Mouse (Mus musculus) mesoderm, embryonic 11.5 days (tissue): ENCODE measurements around the gene Pradc1.
"Not testable (repeated sequence)": the region's sequence is repeated elsewhere in the genome, so short reads cannot be mapped to it uniquely, and the experiment has no call there.

Experiments used
- DNase-seq: peaks from one replicate; pipeline ENCODE4 v3.0.0-alpha.2; 2012; ENCODE audit warnings: low read depth, low spot score

The Pradc1 gene

DNA sequence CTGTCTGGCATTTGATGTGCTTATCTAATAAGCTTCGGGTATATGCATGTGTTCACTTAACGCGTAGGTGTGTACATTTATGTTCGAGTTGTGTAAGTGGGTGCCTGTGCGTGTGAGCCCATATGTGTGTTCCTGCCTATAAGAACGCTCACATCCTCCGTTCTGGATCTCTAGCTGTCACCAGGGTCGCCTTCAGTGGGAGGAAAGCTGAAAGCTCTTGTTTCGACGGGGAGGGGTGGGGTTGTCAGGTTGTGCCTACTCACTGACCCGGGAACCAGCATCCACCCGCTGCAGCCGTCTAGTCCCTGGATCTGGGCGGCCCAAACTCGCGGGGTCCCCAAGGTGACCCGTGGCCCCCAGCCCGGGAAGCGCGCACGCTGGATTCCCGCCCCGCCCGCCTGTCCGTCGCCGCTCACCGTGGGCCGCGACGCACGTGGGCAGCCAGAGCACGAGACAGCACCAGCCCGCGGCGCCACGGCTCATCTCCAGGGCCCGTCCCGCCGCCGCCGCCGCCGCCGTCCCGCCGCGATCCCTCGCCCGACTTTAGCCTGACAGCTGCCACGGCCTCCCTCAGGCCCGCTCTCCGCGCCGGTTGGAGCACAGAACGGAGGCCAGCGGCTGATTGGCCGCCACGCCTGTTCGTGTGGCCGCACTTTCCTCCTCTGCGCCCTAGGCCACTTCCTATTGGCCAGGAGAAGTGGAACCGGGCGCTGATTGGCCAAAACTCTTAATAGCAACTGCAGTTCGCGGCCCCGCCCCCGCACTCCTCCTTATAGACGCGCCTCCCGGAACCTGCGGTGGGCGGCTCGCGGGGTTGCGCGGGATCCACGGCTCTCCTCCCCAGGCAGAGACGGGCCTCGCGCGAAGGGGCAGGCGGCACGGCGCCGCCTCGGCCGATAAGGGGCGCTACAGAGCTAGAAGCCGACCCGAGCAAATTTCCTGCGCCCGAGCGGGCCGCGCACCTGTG, 790 bp downstream of the Pradc1 start, which contains the start of gene Cct7:
TSS of gene Cct7 (plus strand) at position 818 of the 967 bp plus-strand sequence.
- peak; percentile 99 for DNase-seq

GRCm38 (mm10) chr6:85450140-85450539, 1.6 kb downstream of the Pradc1 start:
- not testable (repeated sequence) for DNase-seq

GRCm38 (mm10) chr6:85447351-85447750, 4.4 kb downstream of the Pradc1 start:
- no peak for DNase-seq

DNA sequence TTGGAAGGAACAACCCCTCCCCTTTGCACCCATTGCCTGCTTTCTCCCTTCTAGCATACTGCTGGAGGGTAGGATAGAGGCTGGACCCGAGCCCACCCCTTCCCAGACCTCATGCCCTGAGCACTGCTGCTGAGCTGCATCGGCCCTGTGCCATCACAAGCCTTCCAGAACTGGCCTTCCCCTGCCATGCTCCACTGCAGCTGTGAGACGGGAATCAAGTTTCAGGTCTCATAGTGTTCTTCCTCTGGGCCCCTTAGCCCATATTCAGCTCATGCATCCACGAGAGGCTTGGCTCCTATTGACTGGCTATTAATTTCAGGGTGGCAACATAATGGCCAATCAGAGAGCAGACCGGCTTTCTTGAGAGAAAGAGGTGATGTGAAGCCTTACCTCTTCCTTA, 6.5 kb downstream of the Pradc1 start:
- no peak for DNase-seq

DNA sequence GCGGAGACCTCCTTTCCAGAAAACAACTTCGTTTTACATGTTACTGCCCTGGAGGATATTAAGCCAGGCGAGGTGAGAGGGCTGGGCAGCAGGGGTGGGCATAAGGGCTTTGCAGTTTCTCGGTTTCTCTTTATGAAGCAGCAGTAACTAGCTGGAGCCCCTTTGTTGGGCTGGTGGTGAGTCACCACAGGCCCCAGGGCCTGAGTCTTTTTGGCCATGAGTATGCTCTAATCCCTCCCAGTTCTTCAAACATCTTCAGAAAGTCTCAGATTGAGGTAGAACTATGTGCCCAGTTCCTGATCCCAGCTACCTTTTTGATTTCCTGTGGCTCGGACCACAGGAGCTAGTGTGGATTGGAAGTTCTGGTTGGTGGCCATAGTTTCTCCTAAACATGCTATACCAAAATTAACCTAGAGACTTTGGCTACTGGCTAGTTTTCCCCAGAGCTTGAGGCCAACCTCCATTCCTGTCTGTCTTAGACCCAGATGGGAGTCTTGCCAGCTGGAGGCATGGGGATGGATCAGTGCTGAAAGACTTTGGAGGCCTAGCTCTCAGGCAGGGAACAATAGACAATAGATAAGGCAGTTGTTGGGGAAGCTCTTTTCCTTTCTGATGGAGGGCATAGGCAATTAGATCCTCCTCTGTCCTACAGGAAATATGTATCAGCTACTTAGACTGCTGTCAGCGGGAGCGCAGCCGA, 7.4 kb downstream of the Pradc1 start:
- DNase-seq = no peak

DNA sequence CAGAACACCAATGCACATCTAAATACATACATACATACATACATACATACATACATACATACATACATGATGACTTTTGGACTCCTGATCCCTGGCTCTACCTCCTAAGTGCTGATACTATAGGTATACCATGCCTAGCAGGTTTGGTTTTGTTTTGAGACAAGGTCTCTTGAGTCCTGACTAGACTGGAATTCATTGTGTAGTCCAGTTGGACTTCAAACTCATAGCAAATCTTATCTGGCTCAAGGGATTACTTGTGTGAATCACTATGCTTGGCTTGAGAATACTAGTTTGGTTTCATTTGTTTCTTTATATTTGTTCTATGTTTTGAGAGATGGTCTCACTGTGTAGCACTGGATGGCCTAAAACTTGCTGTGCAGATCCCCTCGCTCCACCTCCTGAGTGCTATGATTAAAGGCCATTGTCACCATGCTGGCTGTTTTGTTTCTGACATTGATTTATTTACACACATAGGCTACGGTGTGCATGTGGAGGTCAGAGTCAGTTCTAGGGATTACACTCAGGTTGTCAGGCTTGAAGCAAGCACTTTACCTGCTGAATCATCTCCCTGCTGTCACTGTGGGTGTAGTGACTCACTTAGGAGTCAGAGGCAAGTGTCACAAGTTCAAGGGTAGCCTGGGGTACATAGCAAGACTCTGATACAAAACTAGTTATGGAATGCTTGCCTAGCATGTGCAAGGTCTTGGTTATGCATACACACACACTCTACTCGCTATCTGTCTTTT, 8.1 kb downstream of the Pradc1 start:
- DNase-seq = no peak

- DNase-seq = no peak
Observed at GRCm38 (mm10) chr6:85441142-85441541, 10.6 kb downstream of the Pradc1 start.

GRCm38 (mm10) chr6:85436631-85437030, 15.1 kb downstream of the Pradc1 start:
- no peak for DNase-seq

DNA sequence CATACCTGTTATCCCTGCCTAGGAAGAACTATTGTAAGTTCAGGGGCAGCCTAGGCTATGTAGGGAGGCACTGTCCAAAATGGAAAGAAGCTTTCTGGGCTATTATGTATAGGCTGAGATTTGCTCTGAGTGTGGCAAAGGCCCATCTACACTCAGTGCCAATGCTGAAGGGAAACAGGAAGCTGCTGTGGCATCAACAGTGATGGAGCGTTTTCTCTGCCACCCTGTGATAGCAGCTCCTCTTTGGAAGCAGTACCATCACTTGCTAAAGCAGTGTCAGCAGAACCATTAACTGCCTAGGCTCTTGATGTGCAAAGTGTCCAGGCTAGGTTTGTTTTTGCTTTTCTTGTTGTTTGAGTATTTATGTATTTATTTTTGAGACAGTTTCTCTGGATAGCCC, 15.6 kb downstream of the Pradc1 start:
- no peak for DNase-seq

- DNase-seq = no peak
Observed at GRCm38 (mm10) chr6:85433865-85434264, 17.9 kb downstream of the Pradc1 start.

DNA sequence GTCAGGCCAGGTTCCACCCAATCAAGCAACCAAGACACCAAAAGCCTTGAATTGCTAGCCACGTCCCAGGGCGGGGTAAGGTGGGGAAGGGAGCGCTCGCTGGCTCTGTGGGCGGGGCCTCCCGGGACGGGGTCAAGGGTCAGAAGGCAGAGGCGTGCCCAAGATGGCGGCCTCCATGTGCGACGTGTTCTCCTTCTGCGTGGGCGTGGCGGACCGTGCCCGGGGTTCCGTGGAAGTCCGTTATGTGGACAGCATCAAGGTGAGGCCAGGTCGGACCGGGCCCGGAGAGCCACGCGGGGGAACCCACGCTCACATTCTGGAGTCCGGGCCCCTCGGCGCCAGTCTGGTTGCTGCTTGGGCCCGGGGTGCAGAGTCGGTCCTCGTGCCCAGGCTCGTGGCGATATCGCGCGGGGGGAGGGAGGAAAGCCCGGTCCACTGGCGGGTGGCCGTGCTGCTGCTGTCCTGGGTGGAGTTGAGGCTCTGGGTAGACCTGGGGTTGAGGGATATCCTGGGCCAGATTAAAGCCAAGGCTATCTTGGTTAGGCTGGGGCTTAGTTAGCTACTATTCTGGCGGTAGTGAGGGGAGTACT, 19.8 kb downstream of the Pradc1 start, which contains the start of gene Smyd5:
TSS of gene Smyd5 (plus strand) at position 148 of the 590 bp plus-strand sequence.
- DNase-seq = peak; percentile 90

DNA sequence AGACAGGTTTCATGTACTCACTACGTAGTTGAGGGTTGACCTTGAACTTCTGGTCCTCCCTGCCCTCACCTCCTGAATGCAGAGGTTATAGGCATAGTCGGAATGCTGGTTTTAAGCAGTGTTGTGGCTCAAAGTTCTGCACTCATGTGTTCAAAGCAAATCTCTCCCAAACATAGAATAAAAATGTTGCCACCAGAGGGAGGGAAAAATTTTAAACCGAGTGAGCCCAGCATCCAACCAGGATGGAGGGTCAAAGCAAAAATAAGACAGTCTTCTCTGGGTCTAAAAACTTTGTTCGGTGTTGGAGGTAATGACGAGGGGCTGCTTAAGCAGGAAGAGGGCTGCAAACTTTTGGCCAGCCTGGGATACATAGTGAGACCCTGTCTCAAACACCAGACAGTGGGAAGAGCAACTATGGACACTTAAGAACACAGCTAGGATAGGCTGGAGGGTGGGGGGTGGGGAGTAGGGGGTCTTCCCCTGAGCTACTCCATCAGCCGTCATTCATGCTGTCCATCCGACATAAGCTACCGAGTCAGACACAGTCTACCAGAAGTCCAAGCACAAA, 20.4 kb downstream of the Pradc1 start:
- DNase-seq = no peak

DNA sequence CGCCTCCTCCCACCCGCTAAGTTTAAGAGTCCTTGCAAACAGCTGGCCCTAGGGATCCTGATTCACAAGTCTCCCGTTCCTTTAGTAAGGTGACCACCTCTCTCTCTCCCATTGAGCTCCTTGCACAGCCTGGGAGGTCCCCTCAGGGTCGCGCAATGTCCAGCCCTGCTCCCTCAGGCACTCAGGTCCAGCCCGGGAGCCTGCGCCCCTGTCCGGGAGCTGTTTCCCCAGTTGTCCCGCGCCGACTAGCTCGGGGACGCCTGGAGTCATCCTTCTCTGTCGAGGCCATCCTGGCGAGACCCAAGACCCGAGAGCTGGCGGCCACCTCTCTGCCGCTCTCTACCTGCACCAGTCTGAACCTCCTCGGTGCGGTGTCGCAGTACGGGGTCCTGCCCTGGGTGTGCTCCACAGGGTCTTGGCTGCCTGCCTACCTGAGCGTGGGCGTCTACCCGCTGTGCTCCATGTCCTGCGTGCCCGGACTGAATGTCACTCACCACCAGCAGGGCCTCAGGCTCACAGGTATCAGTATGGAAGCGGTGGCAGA, 27.9 kb downstream of the Pradc1 start, which contains the start of gene Noto:
TSS of gene Noto (plus strand) at position 51 of the 544 bp plus-strand sequence.
- no peak for DNase-seq

DNA sequence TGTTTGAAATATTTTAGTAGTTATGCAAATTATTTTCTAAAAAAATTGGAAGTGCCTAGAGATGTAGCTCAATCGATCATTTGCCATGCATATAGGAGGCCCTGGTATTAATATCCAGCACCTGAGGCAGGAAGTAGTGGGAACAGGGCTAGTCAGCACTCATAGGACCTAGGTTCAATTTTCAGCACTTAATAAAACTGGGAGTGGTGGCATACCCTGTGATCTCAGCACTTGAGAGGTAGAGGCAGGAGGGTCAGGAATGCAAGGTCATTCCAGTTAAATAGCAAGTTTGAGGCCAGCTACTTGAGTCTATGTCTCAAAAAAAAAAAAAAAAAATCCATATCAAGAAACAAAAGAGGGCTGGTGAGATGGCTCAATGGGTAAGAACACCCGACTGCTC, 32.6 kb downstream of the Pradc1 start:
- DNase-seq = no peak

- DNase-seq = no peak
Observed at GRCm38 (mm10) chr6:85415829-85416228, 35.9 kb downstream of the Pradc1 start.

GRCm38 (mm10) chr6:85410771-85411273, 40.9 kb downstream of the Pradc1 start:
- peak; percentile 84 for DNase-seq

GRCm38 (mm10) chr6:85409003-85409402, 42.8 kb downstream of the Pradc1 start:
- DNase-seq = no peak

DNA sequence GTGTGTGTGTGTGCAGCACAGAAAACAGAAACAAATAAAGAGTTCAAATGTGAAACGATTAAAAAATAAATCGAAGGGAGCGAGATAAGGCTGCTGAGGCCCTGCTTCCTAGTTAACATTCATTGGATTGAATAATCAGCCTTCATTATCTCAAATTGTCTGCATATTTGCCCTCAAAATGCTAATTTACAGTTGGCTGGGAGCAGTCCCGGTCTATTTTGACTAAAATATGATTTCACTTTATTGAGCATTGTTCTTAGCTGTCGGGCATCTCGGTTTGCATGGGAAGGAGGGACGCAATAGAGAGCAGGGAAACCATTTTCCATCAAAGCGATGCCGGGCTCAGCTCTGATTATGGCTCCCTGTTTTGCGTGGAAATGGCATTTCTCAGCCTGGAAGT, 48.7 kb downstream of the Pradc1 start:
- DNase-seq = no peak

DNA sequence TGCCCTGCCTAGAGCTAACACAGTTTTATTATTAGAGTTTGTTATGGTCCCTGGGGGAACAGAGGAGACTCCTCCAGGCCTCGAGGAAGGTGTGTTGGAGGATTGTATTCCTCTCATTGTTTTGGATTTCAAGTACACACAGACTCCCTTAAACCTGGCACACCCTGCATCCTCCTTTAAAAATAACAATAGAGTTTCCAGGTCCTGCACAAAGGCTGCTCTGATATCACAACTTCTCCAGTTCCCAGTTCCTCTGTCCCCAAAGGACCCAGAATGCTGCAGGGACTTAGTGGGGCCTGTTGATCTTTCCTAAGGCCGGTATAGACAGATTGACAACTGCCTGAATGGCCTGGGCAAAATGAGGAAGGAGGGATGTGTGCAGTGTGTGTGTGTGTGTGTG, 49.2 kb downstream of the Pradc1 start:
- no peak for DNase-seq

- DNase-seq = no peak
Observed at GRCm38 (mm10) chr6:85399715-85400114, 52.1 kb downstream of the Pradc1 start.
